Mouse (Mus musculus): ENCODE measurements at regions not wholly inside any gene's neighbourhood (a gene's known extent, or its start where the extent isn't known, plus 50 kb on each side); places are given as distances from the start of the nearest gene placed in this dataset.

GRCm38 (mm10) chr2:166249338-166249950 is 94.0 kb upstream of the Sulf2 start:
- Histone ChIP-seq H3K4me1 (peaks cover 6% of the 10 kb centered on the region), H3K27me3 (no peaks in the 10 kb centered on the region), H3K36me3 (no peaks in the 10 kb centered on the region), H3K9ac (no peak overlapping the region), H3K9me3 (replicated peaks) (no peaks in the 10 kb centered on the region), H3K4me3 (replicated peaks) (no peak overlapping the region), H3K4me2 (replicated peaks) (no peak overlapping the region), H3K27ac (replicated peaks) (no peak overlapping the region)
- 33% methylated on average over 7 of the region's 7 CpGs for WGBS
- no peak for ATAC-seq (ENCODE audit: insufficient number of reproducible peaks, low FRiP score, low TSS enrichment, low read depth)

- 70% methylated on average over 17 of the region's 17 CpGs for WGBS
- no peak for ATAC-seq (ENCODE audit: insufficient number of reproducible peaks, low FRiP score, low TSS enrichment, low read depth)
- Histone ChIP-seq H3K27ac (replicated peaks) (no peak overlapping the region), H3K4me1 (peaks cover 6% of the 10 kb centered on the region), H3K27me3 (no peaks in the 10 kb centered on the region), H3K9ac (no peak overlapping the region), H3K9me3 (replicated peaks) (no peaks in the 10 kb centered on the region), H3K4me2 (replicated peaks) (no peak overlapping the region), H3K4me3 (replicated peaks) (no peak overlapping the region), H3K36me3 (no peaks in the 10 kb centered on the region)
Observed at GRCm38 (mm10) chr2:166246401-166247189, 91.1 kb upstream of the Sulf2 start.

GRCm38 (mm10) chr2:166245219-166245618 is 89.8 kb upstream of the Sulf2 start:
- Histone ChIP-seq H3K4me3 (replicated peaks) (no peak overlapping the region), H3K27ac (replicated peaks) (no peak overlapping the region), H3K4me2 (replicated peaks) (no peak overlapping the region), H3K27me3 (no peaks in the 10 kb centered on the region), H3K9ac (no peak overlapping the region), H3K4me1 (peaks cover 6% of the 10 kb centered on the region), H3K9me3 (replicated peaks) (no peaks in the 10 kb centered on the region), H3K36me3 (no peaks in the 10 kb centered on the region)
- ATAC-seq (ENCODE audit: insufficient number of reproducible peaks, low FRiP score, low TSS enrichment, low read depth) = no peak
- 46% methylated on average over 8 of the region's 8 CpGs for WGBS

GRCm38 (mm10) chr2:166242786-166243521 is 87.5 kb upstream of the Sulf2 start:
- Histone ChIP-seq H3K4me1 (peaks cover 5% of the 10 kb centered on the region), H3K27ac (replicated peaks) (no peak overlapping the region), H3K9me3 (replicated peaks) (no peaks in the 10 kb centered on the region), H3K9ac (no peak overlapping the region), H3K36me3 (no peaks in the 10 kb centered on the region), H3K4me2 (replicated peaks) (no peak overlapping the region), H3K27me3 (no peaks in the 10 kb centered on the region), H3K4me3 (replicated peaks) (no peak overlapping the region)
- 74% methylated on average over 14 of the region's 14 CpGs for WGBS
- ATAC-seq (ENCODE audit: insufficient number of reproducible peaks, low FRiP score, low TSS enrichment, low read depth) = no peak

GRCm38 (mm10) chr2:166241310-166241709 is 85.8 kb upstream of the Sulf2 start:
- H3K36me3 ChIP-seq = no peaks in the 10 kb centered on the region
- H3K27ac ChIP-seq (replicated peaks) = no peak overlapping the region
- ATAC-seq (ENCODE audit: insufficient number of reproducible peaks, low FRiP score, low TSS enrichment, low read depth) = no peak
- H3K9me3 ChIP-seq (replicated peaks) = no peaks in the 10 kb centered on the region
- H3K4me2 ChIP-seq (replicated peaks) = no peak overlapping the region
- H3K4me3 ChIP-seq (replicated peaks) = no peak overlapping the region
- 93% methylated on average over 3 of the region's 3 CpGs for WGBS
- no peak overlapping the region for H3K9ac ChIP-seq
- peaks cover 15% of the 10 kb centered on the region for H3K4me1 ChIP-seq
- H3K27me3 ChIP-seq = no peaks in the 10 kb centered on the region

- H3K27me3 ChIP-seq = no peaks in the 10 kb centered on the region
- no peak overlapping the region for H3K4me3 ChIP-seq (replicated peaks)
- no peak for ATAC-seq (ENCODE audit: insufficient number of reproducible peaks, low FRiP score, low TSS enrichment, low read depth)
- H3K36me3 ChIP-seq = no peaks in the 10 kb centered on the region
- 93% methylated on average over 4 of the region's 4 CpGs for WGBS
- H3K9ac ChIP-seq = no peak overlapping the region
- H3K4me1 ChIP-seq = peaks cover 21% of the 10 kb centered on the region
- H3K27ac ChIP-seq (replicated peaks) = no peak overlapping the region
- no peaks in the 10 kb centered on the region for H3K9me3 ChIP-seq (replicated peaks)
- H3K4me2 ChIP-seq (replicated peaks) = no peak overlapping the region
Observed at GRCm38 (mm10) chr2:166240056-166240455, 84.6 kb upstream of the Sulf2 start.

- no peaks in the 10 kb centered on the region for H3K27me3 ChIP-seq
- H3K9ac ChIP-seq = no peak overlapping the region
- H3K36me3 ChIP-seq = no peaks in the 10 kb centered on the region
- H3K4me1 ChIP-seq = peaks cover 24% of the 10 kb centered on the region
- WGBS = 40% methylated on average over 13 of the region's 13 CpGs
- ATAC-seq (ENCODE audit: insufficient number of reproducible peaks, low FRiP score, low TSS enrichment, low read depth) = 0 out of 2 replicates have a peak, but pooled peaks have one; percentile 39
- no peak overlapping the region for H3K4me3 ChIP-seq (replicated peaks)
- H3K4me2 ChIP-seq (replicated peaks) = no peak overlapping the region
- H3K9me3 ChIP-seq (replicated peaks) = no peaks in the 10 kb centered on the region
- H3K27ac ChIP-seq (replicated peaks) = 0 out of 2 replicates have a peak overlapping the region, but pooled peaks have one; percentile 23
Observed at GRCm38 (mm10) chr2:166237554-166238269, 82.2 kb upstream of the Sulf2 start.

GRCm38 (mm10) chr2:166236102-166236501 is 80.6 kb upstream of the Sulf2 start:
- no peak overlapping the region for H3K4me2 ChIP-seq (replicated peaks)
- 56% methylated on average over 5 of the region's 5 CpGs for WGBS

GRCm38 (mm10) chr2:166234579-166235212 is 79.2 kb upstream of the Sulf2 start:
- no peaks in the 10 kb centered on the region for H3K27me3 ChIP-seq
- no peak overlapping the region for H3K4me3 ChIP-seq (replicated peaks)
- no peak overlapping the region for H3K27ac ChIP-seq (replicated peaks)
- no peak for ATAC-seq (ENCODE audit: insufficient number of reproducible peaks, low FRiP score, low TSS enrichment, low read depth)
- WGBS = 75% methylated on average over 7 of the region's 7 CpGs
- H3K4me2 ChIP-seq (replicated peaks) = no peak overlapping the region
- no peaks in the 10 kb centered on the region for H3K9me3 ChIP-seq (replicated peaks)
- peaks cover 29% of the 10 kb centered on the region for H3K4me1 ChIP-seq
- no peak overlapping the region for H3K9ac ChIP-seq
- H3K36me3 ChIP-seq = no peaks in the 10 kb centered on the region

More at GRCm38 (mm10) chr2:166236102-166236501, 80.6 kb upstream of the Sulf2 start:
- no peak for ATAC-seq (ENCODE audit: insufficient number of reproducible peaks, low FRiP score, low TSS enrichment, low read depth)
- Histone ChIP-seq H3K4me3 (replicated peaks) (no peak overlapping the region), H3K9me3 (replicated peaks) (no peaks in the 10 kb centered on the region), H3K4me1 (peaks cover 29% of the 10 kb centered on the region), H3K9ac (no peak overlapping the region), H3K27me3 (no peaks in the 10 kb centered on the region), H3K36me3 (no peaks in the 10 kb centered on the region), H3K27ac (replicated peaks) (no peak overlapping the region)

GRCm38 (mm10) chr2:166233246-166233645 is 77.8 kb upstream of the Sulf2 start:
- H3K36me3 ChIP-seq = no peaks in the 10 kb centered on the region
- WGBS = 91% methylated on average over 1 of the region's 1 CpGs
- no peak overlapping the region for H3K27ac ChIP-seq (replicated peaks)
- H3K4me3 ChIP-seq (replicated peaks) = no peak overlapping the region
- no peak overlapping the region for H3K9ac ChIP-seq
- ATAC-seq (ENCODE audit: insufficient number of reproducible peaks, low FRiP score, low TSS enrichment, low read depth) = no peak
- H3K4me1 ChIP-seq = peaks cover 26% of the 10 kb centered on the region
- H3K9me3 ChIP-seq (replicated peaks) = no peaks in the 10 kb centered on the region
- H3K27me3 ChIP-seq = no peaks in the 10 kb centered on the region
- H3K4me2 ChIP-seq (replicated peaks) = no peak overlapping the region
